Mouse (Mus musculus) kidney, embryonic 14.5 days (tissue): ENCODE data around the gene Dzip1. TPM values are rescaled to one million over a fixed set of nuclear protein-coding genes. Genes with fewer than 3 reads are reported as not detected.

Experiments
- ATAC-seq: fragments of 200-750 bp; cut with Nextera tagmentation; 2 replicates; pipeline ENCODE4 v1.8.0; 2017; ENCODE audit warnings: moderate number of reproducible peaks, mild to moderate bottlenecking, moderate TSS enrichment, moderate library complexity; ENCODE audit not compliant: low FRiP score, low TSS enrichment
- H3K27ac ChIP-seq: fragments of 300-500 bp; sonication (generic); 2 replicates; pipeline ENCODE4 v1.5.1; 2014; ENCODE audit warnings: low read depth, mild to moderate bottlenecking, low read length, moderate library complexity, mixed read lengths
- H3K27me3 ChIP-seq: fragments of 300-500 bp; sonication (generic); 2 replicates; pipeline ENCODE4 v1.6.1; 2014; ENCODE audit warnings: mild to moderate bottlenecking, low read length; ENCODE audit not compliant: control insufficient read depth, insufficient read depth
- H3K36me3 ChIP-seq: fragments of 300-500 bp; sonication (generic); 2 replicates; pipeline ENCODE4 v1.6.1; 2014; ENCODE audit warnings: low read length, mixed read lengths; ENCODE audit not compliant: control insufficient read depth, insufficient read depth
- H3K4me1 ChIP-seq: fragments of 300-500 bp; sonication (generic); 2 replicates; pipeline ENCODE4 v1.6.1; 2014; ENCODE audit warnings: low read length, mixed read lengths; ENCODE audit not compliant: control insufficient read depth, insufficient read depth
- H3K4me2 ChIP-seq: fragments of 300-500 bp; sonication (generic); replicated peaks from 2 replicates; pipeline ENCODE4 v1.6.1; 2014; ENCODE audit warnings: low read depth, mild to moderate bottlenecking, low read length
- H3K4me3 ChIP-seq: fragments of 300-500 bp; sonication (generic); 2 replicates; pipeline ENCODE4 v1.5.1; 2014; ENCODE audit warnings: mild to moderate bottlenecking, low read length
- H3K9ac ChIP-seq: fragments of 300-500 bp; sonication (generic); 2 replicates; pipeline ENCODE4 v1.6.1; 2014; ENCODE audit warnings: low read depth, mild to moderate bottlenecking, low read length, moderate library complexity
- H3K9me3 ChIP-seq: fragments of 300-500 bp; sonication (generic); 2 replicates; pipeline ENCODE4 v1.6.1; 2016; ENCODE audit warnings: low read length; ENCODE audit not compliant: control insufficient read depth
- WGBS: fragments of 180-500 bp; shearing (Covaris S2); extraction: QIAGEN DNeasy Blood & Tissue Kit; methylation state at CpG from one replicate; pipeline ENCODE4 v1.1.7; 2014; 5-methylcytosine and 5-hydroxymethylcytosine counted together
- polyA plus RNA-seq: library from polyadenylated mRNA; unstranded; fragments of >200 nt; fragmentation: Nextera tagmentation; extraction: Ambion mirVana; gene quantifications from 2 replicates; pipeline ENCODE4 v1.2.1, GENCODE M21; 2014

Dzip1 gene
- polyA plus RNA-seq, 1 experiment from 2014 or later = 26.7 TPM

DNA sequence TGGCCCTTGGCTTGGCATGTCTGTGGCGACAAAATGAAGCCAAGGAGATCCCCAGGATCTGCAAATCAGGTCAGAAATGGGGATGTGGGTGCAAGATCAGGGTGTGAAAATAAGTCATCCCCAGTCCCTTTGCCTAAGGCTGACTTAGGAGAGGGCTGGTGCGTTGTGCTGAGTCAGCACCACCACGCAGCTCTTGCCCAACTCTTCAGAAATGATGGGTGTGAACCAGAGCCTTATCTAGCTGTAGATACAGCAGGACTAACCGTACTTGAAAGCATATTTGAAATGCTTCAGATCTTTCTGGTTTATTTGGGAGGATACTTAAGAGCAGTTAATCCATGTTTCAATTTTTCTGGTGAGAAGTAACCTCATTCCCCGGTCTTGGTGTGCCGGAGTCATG is 55.5 kb downstream of the Dzip1 start:
- no peaks in the 10 kb centered on the region for H3K4me1 ChIP-seq
- no peak overlapping the region for H3K27ac ChIP-seq
- no peak for ATAC-seq
- no peaks in the 10 kb centered on the region for H3K36me3 ChIP-seq
- 81% methylated on average over 6 of the region's 6 CpGs for WGBS
- H3K4me2 ChIP-seq = no peak overlapping the region
- no peaks in the 10 kb centered on the region for H3K9me3 ChIP-seq
- no peak overlapping the region for H3K4me3 ChIP-seq
- no peak overlapping the region for H3K9ac ChIP-seq
- H3K27me3 ChIP-seq = no peaks in the 10 kb centered on the region

DNA sequence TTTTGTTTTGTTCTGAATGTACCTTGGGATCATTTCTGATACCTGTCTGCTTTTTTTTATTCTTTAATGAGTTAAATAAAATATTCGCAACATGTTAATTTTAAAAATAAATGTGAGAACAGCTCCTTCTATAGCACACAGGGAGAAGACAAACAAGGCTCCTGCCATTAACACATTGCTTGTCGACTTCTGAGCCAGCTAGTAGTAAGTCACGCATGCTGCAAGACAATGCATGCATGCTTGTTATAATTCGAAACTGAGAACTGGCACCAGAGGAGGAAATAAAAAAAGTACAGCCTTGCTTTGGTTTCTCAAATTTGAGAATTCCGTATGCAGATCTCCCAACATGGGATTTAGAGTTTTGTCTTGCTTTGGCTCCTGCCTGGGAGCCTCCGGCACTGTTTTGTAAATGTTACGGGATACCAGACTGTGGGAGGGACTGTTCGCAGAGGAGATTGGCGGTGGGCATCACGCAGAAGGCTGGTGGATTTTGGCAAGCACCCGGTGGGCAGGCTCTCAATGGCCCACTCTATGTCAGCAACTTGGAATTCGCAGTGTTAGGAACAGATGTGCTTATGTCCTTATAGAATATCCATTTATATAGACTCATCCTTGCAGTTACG is 57.0 kb downstream of the Dzip1 start:
- Histone ChIP-seq H3K27ac (no peak overlapping the region), H3K27me3 (no peaks in the 10 kb centered on the region), H3K9me3 (no peaks in the 10 kb centered on the region), H3K4me3 (no peak overlapping the region), H3K4me1 (no peaks in the 10 kb centered on the region), H3K36me3 (no peaks in the 10 kb centered on the region), H3K9ac (no peak overlapping the region), H3K4me2 (no peak overlapping the region)
- 86% methylated on average over 13 of the region's 13 CpGs for WGBS
- ATAC-seq = no peak

DNA sequence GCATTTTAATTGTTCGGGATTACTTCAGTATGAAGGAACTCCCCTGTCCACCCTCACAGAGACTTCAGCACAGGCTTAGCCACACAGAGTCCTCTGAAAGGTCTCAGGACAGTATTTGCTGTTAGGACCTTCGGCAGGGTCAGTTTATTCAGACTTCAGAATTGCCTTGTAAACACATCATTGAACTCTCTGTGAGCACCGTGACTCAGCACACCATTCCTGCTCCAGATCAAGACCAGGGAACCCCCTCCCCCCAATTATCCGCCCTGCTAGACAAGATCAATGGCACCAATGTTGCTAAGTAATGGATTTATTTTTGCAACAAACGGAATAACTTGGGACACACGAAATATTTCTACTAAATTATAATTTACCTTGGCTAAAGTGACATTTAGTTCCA is 57.9 kb downstream of the Dzip1 start:
- no peaks in the 10 kb centered on the region for H3K4me1 ChIP-seq
- no peak overlapping the region for H3K9ac ChIP-seq
- H3K36me3 ChIP-seq = no peaks in the 10 kb centered on the region
- H3K9me3 ChIP-seq = no peaks in the 10 kb centered on the region
- no peak overlapping the region for H3K27ac ChIP-seq
- ATAC-seq = no peak
- WGBS = 53% methylated on average over 6 of the region's 6 CpGs
- H3K4me3 ChIP-seq = no peak overlapping the region
- H3K4me2 ChIP-seq = no peak overlapping the region
- no peaks in the 10 kb centered on the region for H3K27me3 ChIP-seq

DNA sequence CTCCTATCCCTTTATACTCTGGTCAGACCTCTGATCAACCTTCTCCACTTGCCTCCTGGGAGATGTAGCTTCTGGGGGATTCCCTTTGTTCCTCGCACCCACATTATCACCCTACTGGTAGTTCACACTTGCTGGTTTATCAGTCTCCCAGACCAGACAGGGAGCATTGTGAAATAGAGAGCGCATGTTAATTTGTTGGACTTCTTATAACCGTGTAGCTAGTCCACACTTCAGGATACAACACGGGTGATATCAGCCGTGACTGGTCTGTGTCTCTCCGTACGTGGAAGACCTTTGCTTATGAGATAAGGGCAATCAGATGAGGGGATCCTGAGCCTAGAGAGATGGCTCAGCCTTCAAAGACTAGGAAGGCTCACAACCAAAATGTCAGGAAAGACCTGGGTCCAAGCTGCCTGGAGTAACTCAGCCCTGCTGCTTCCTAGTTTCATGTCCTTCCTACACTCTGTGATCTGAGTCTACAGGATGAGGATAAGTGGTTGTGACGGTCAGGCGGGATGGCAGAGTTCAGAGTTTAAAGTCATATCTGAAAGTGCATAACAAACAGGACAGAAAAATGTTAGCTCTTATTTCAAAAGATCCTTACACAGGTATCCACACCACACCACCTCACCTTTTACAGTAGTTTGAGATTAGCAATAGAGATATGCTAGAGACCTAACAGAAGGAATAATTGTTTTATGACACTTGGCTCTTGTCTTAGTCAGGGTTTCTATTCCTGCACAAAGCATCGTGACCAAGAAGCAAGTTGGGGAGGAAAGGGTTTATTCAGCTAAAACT is 59.0 kb downstream of the Dzip1 start:
- Histone ChIP-seq H3K9ac (no peak overlapping the region), H3K4me1 (no peaks in the 10 kb centered on the region), H3K36me3 (no peaks in the 10 kb centered on the region), H3K9me3 (no peaks in the 10 kb centered on the region), H3K4me3 (no peak overlapping the region), H3K27me3 (no peaks in the 10 kb centered on the region), H3K4me2 (no peak overlapping the region), H3K27ac (no peak overlapping the region)
- WGBS = 71% methylated on average over 10 of the region's 10 CpGs
- ATAC-seq = no peak

DNA sequence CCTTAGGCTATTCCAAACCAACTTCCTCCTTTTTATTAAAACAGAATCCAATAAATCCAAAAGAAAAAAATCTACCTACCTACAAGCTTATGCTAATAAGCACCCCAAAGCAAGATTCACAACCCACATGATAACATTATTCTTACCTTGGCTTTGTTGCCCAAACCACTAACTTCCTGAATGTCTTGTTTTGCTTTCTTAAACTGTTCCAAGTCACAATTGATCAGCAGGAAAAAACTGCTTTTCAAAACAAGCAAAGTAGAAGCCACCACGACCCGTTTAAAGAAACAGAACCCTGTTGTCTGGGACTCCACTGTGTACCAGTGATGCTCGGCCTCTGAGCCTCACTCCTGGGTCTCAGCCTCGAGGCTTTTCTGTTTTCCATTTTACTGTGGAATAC is 60.4 kb downstream of the Dzip1 start:
- Histone ChIP-seq H3K27me3 (no peaks in the 10 kb centered on the region), H3K4me3 (no peak overlapping the region), H3K36me3 (no peaks in the 10 kb centered on the region), H3K4me2 (no peak overlapping the region), H3K27ac (no peak overlapping the region), H3K9me3 (no peaks in the 10 kb centered on the region), H3K4me1 (no peaks in the 10 kb centered on the region), H3K9ac (no peak overlapping the region)
- ATAC-seq = no peak
- WGBS = 59% methylated on average over 4 of the region's 4 CpGs

DNA sequence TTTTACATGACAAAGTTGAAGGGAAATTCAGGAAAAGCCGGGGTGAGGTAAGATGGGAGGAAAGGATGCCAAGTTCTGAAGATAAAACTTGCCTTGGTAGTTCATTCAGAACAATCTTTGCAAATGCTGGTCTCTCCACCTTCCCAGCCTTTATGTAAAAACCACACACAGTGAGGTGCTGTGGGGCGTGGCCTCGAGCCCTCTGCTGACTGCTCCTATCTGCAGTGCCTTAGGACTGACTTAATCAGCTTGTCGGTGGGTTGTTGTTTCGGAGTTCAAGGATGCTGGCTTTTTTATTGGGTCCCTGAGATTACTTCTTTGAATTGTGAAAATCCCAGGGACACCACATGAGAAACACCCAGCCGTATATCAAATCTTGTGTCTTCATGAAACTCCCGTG is 63.0 kb downstream of the Dzip1 start:
- no peak overlapping the region for H3K4me3 ChIP-seq
- H3K36me3 ChIP-seq = no peaks in the 10 kb centered on the region
- no peaks in the 10 kb centered on the region; the same call in 1 of the 2 replicates for H3K27me3 ChIP-seq
- no peak for ATAC-seq
- H3K9me3 ChIP-seq = no peaks in the 10 kb centered on the region
- no peaks in the 10 kb centered on the region for H3K4me1 ChIP-seq
- no peak overlapping the region for H3K9ac ChIP-seq
- no peak overlapping the region for H3K27ac ChIP-seq
- 55% methylated on average over 7 of the region's 7 CpGs for WGBS
- no peak overlapping the region for H3K4me2 ChIP-seq

DNA sequence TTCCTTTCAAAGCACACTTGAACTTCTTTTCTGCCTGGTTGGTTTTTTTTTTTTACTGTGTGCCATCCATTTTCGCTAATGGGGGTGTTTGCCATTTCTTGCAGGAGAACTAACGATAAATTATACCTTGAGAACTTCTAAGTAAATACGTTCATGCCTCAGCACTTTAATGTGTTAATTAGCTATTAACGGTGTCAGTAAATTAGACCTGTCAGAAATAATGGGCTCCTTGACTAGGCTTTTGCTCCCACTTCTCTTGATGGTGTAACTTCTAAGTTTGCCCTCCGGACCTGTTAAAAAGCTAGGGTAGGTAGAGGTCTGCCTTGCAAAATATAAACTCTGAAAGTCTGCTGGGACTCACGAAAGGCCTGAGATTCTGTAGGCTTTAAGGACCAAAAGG is 66.9 kb downstream of the Dzip1 start:
- Histone ChIP-seq H3K4me3 (no peak overlapping the region), H3K4me1 (peaks cover 9% of the 10 kb centered on the region; the same call in 1 of the 2 replicates), H3K27me3 (peaks cover 9% of the 10 kb centered on the region; the same call in 1 of the 2 replicates), H3K9ac (no peak overlapping the region), H3K4me2 (no peak overlapping the region), H3K36me3 (no peaks in the 10 kb centered on the region), H3K9me3 (no peaks in the 10 kb centered on the region), H3K27ac (no peak overlapping the region)
- WGBS = 16% methylated on average over 6 of the region's 6 CpGs
- ATAC-seq = no peak

DNA sequence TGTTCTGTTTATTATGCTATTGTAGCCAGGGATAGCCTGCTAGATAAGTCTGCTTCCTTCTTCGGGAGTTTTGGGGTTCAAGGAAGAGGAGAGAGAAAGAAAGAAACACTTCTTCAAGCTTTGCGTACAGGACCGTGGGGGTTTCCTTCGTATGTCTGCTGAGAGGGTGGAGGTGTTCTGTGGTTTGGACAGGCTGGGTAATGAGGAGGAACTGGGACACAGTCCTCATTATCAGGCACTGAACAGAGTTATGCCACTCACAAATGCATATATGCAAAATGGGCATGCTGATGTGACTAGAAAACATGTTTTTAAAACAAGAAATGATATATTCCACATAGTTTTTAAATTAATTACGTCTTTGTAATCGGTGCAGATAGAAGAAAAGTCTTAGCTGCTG is 68.7 kb downstream of the Dzip1 start:
- no peak overlapping the region for H3K4me3 ChIP-seq
- H3K36me3 ChIP-seq = no peaks in the 10 kb centered on the region
- H3K4me1 ChIP-seq = peaks cover 9% of the 10 kb centered on the region; the same call in 1 of the 2 replicates
- H3K9ac ChIP-seq = no peak overlapping the region
- WGBS = 83% methylated on average over 6 of the region's 6 CpGs
- ATAC-seq = no peak
- H3K27ac ChIP-seq = no peak overlapping the region
- no peaks in the 10 kb centered on the region for H3K9me3 ChIP-seq
- no peak overlapping the region for H3K4me2 ChIP-seq
- peaks cover 9% of the 10 kb centered on the region; the same call in 1 of the 2 replicates for H3K27me3 ChIP-seq

DNA sequence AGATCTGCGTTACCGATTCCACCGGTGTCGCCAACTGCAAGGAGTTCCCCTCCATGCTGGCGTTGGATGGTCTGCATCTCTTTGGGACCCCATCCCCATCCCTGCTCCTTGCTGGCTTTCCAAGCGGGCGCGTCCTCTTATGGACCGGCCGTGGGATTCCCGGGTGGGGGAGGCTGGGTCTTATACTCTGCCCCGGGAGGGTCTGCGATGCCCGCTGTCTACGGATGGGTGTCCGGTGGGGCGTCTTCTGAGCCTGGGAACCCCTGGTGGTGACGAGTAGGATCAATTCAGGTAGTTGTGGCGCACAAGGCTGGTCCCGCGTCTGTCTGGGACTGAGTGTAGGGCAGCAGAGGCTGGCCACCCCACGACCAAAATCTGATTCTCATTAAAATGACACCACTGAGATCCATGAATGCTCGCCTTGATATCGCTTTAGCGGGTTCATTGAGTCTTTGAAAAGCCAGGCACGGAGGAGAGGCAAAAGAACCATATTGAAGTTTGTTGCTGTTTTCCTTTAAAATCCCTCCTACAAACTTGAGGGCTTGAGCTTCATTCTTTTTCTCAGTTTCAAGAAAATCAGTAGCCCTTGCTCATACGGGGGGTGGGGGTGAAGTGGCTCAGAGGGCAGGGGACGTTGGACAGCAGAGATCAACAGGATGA is 70.0 kb downstream of the Dzip1 start:
- Histone ChIP-seq H3K36me3 (no peaks in the 10 kb centered on the region), H3K9me3 (no peaks in the 10 kb centered on the region), H3K4me1 (peaks cover 9% of the 10 kb centered on the region; the same call in 1 of the 2 replicates), H3K9ac (peak overlapping the region; percentile 31), H3K27ac (no peak overlapping the region), H3K4me3 (peak overlapping the region; percentile 49), H3K4me2 (peak overlapping the region; percentile 96), H3K27me3 (peaks cover 9% of the 10 kb centered on the region; the same call in 1 of the 2 replicates)
- ATAC-seq = peak; percentile 44; the same call in 1 of the 2 replicates
- WGBS = 1% methylated on average over 28 of the region's 28 CpGs
